Comparison of ENCODE assay signal across 15 mouse cellular contexts in genomic region chr5:123010806-123011205, GRCm38 (mm10). TPM values are rescaled to one million over a fixed set of nuclear protein-coding genes. Genes with fewer than 3 reads are reported as not detected.
DNase-seq lines count a peak whose midpoint lies in the region; ATAC-seq and TF ChIP-seq lines count a peak whose summit lies in the region.
"Had no signal": no experiment of that assay in that cellular context is flagged by ENCODE, and none has a peak within 500 bp of the region (broad histone marks: within the 10 kb centered on the region; RNA-seq: fewer than 3 reads in every experiment).

No protein-coding gene starts in this region.

- WGBS in heart, adult 2 months = 94% methylated on average over 6 of the region's 6 CpGs
- WGBS in heart, embryonic 11.5 days (ENCODE audit: insufficient replicate concordance) = 92% methylated on average over 6 of the region's 6 CpGs
- WGBS in lung, embryonic 14.5 days = 90% methylated on average over 6 of the region's 6 CpGs
- 93% methylated on average over 6 of the region's 6 CpGs for WGBS in midbrain, embryonic 10.5 days

- ATAC-seq in heart, embryonic 11.5 days (replicated peaks; ENCODE audit: insufficient number of reproducible peaks, low FRiP score, low TSS enrichment) = no peak
- ATAC-seq in lung, embryonic 14.5 days (ENCODE audit: insufficient read depth) = no peak
- ATAC-seq: inflammation-experienced regulatory T-cells, adult 6 months had no signal

- H3K4me2 ChIP-seq in heart, embryonic 11.5 days = no peak overlapping the region
- no peak overlapping the region for H3K4me2 ChIP-seq in lung, embryonic 14.5 days
- H3K4me2 ChIP-seq: midbrain, embryonic 12.5 days; neural tube, embryonic 13.5 days had no signal

- no peak overlapping the region for H3K27ac ChIP-seq in heart, adult 2 months
- H3K27ac ChIP-seq in heart, embryonic 11.5 days (ENCODE audit: low read depth, low read length) = no peak overlapping the region
- no peak overlapping the region for H3K27ac ChIP-seq in lung, embryonic 14.5 days (ENCODE audit: low read depth)
- no peak overlapping the region for H3K27ac ChIP-seq in midbrain, embryonic 10.5 days (replicated peaks)
- H3K27ac ChIP-seq: midbrain, embryonic 12.5 days; neural tube, embryonic 13.5 days had no signal

- TF ChIP-seq POLR2A in heart, adult 2 months (IDR thresholded peaks at IDR 0.05; ENCODE audit: insufficient read depth, low read depth, low read length) = no peak

- H3K4me1 ChIP-seq in heart, adult 2 months (ENCODE audit: control insufficient read depth, insufficient read depth, low read length) = peaks cover 8% of the 10 kb centered on the region
- peaks cover 7% of the 10 kb centered on the region; the same call in 1 of the 2 replicates for H3K4me1 ChIP-seq in heart, embryonic 11.5 days (ENCODE audit: control insufficient read depth, insufficient read depth, low read length)
- H3K4me1 ChIP-seq in lung, embryonic 14.5 days (ENCODE audit: insufficient read depth) = peaks cover 5% of the 10 kb centered on the region
- H3K4me1 ChIP-seq in midbrain, embryonic 10.5 days = peaks cover 23% of the 10 kb centered on the region

- no peaks in the 10 kb centered on the region for H3K27me3 ChIP-seq in heart, adult 2 months (ENCODE audit: control insufficient read depth, insufficient read depth, low read length)
- H3K27me3 ChIP-seq in heart, embryonic 11.5 days (ENCODE audit: control insufficient read depth, insufficient read depth, low read length) = no peaks in the 10 kb centered on the region
- no peaks in the 10 kb centered on the region for H3K27me3 ChIP-seq in lung, embryonic 14.5 days (ENCODE audit: insufficient read depth, low read length)
- H3K27me3 ChIP-seq in midbrain, embryonic 10.5 days (ENCODE audit: low read depth, poor library complexity, severe bottlenecking) = peaks cover 1% of the 10 kb centered on the region
- H3K27me3 ChIP-seq: midbrain, embryonic 12.5 days; neural tube, embryonic 13.5 days had no signal

- no peak overlapping the region for H3K9ac ChIP-seq in heart, adult 2 months (ENCODE audit: low read depth, low read length)
- H3K9ac ChIP-seq in heart, embryonic 11.5 days (ENCODE audit: low read depth, low read length) = no peak overlapping the region
- no peak overlapping the region for H3K9ac ChIP-seq in lung, embryonic 14.5 days
- H3K9ac ChIP-seq: midbrain, embryonic 12.5 days; neural tube, embryonic 13.5 days had no signal

- peak; percentile 58 for TF ChIP-seq CTCF in heart, adult 2 months (IDR thresholded peaks at IDR 0.05)
- TF ChIP-seq CTCF in lung, embryonic 14.5 days (IDR thresholded peaks at IDR 0.05; ENCODE audit: low read depth) = peak; percentile 53

- TF ChIP-seq EP300 in heart, adult 2 months (IDR thresholded peaks at IDR 0.05; ENCODE audit: insufficient read depth, low read depth, low read length) = no peak

- no peak overlapping the region for H3K4me3 ChIP-seq in heart, adult 2 months
- H3K4me3 ChIP-seq in heart, embryonic 11.5 days (ENCODE audit: low read depth, low read length) = no peak overlapping the region
- no peak overlapping the region for H3K4me3 ChIP-seq in lung, embryonic 14.5 days (ENCODE audit: low read depth, low read length)
- no peak overlapping the region for H3K4me3 ChIP-seq in midbrain, embryonic 10.5 days
- H3K4me3 ChIP-seq: midbrain, embryonic 12.5 days; neural tube, embryonic 13.5 days had no signal

- no peaks in the 10 kb centered on the region for H3K79me2 ChIP-seq in heart, adult 2 months (replicated peaks; ENCODE audit: control insufficient read depth, insufficient read depth, low read length)

- no peaks in the 10 kb centered on the region for H3K36me3 ChIP-seq in heart, adult 2 months (ENCODE audit: control insufficient read depth, insufficient read depth, low read length)
- no peaks in the 10 kb centered on the region for H3K36me3 ChIP-seq in heart, embryonic 11.5 days (ENCODE audit: control insufficient read depth, insufficient read depth, low read length)
- H3K36me3 ChIP-seq in lung, embryonic 14.5 days (ENCODE audit: insufficient read depth) = no peaks in the 10 kb centered on the region
- no peaks in the 10 kb centered on the region for H3K36me3 ChIP-seq in midbrain, embryonic 10.5 days
- H3K36me3 ChIP-seq: midbrain, embryonic 12.5 days; neural tube, embryonic 13.5 days had no signal

- no peaks in the 10 kb centered on the region for H3K9me3 ChIP-seq in heart, embryonic 11.5 days (replicated peaks; ENCODE audit: control insufficient read depth, low read length)
- no peaks in the 10 kb centered on the region for H3K9me3 ChIP-seq in lung, embryonic 14.5 days (ENCODE audit: low read depth, low read length)
- no peaks in the 10 kb centered on the region for H3K9me3 ChIP-seq in midbrain, embryonic 10.5 days (replicated peaks)
- H3K9me3 ChIP-seq: midbrain, embryonic 12.5 days; neural tube, embryonic 13.5 days had no signal

- no peak for DNase-seq in heart, adult 2 months
- no peak for DNase-seq in lung, embryonic 14.5 days
- DNase-seq in lung, postnatal 36 days = no peak
- DNase-seq in ES-CJ7 (ENCODE audit: low read depth, low spot score) = peak; percentile 50
- peak; percentile 52 for DNase-seq in naive thymus-derived CD4-positive, alpha-beta T cell, adult 2 months (ENCODE audit: low read depth)
- no peak for DNase-seq in midbrain, embryonic 10.5 days (ENCODE audit: low spot score)
- DNase-seq in heart, postnatal 4 days = no peak
- DNase-seq: gastrocnemius, postnatal 14 days; lung, adult 18-20 months had no signal

- intact Hi-C loops in heart, adult 2 months (cut with DNase I) = no loop called here

RNA-seq across cellular contexts. Expression of gene Orai1, which starts 4.1 kb away (rescaled TPM):
- total RNA-seq in heart, adult 2 months (2021) = 10 to 100 TPM; 11.7 to 15.8 TPM
- polyA plus RNA-seq in heart, adult 2 months (2012; rRNA removed) = 39.0 and 42.8 TPM in 2 replicates
- polyA plus RNA-seq in heart, embryonic 11.5 days (2014; fragmentation: Nextera tagmentation; extraction: Ambion mirVana) = 12.5 and 15.1 TPM in 2 replicates
- 16.8 and 18.2 TPM in 2 replicates for polyA plus RNA-seq in lung, embryonic 14.5 days (2014; fragmentation: Nextera tagmentation; extraction: Ambion mirVana)
- polyA plus RNA-seq in midbrain, embryonic 10.5 days (2016; fragmentation: Nextera tagmentation; extraction: Ambion mirVana) = 8.7 and 10.3 TPM in 2 replicates
- 10 to 100 TPM; 19.2 to 19.8 TPM for total RNA-seq in heart, postnatal 4 days (2021)

RNA-seq across cellular contexts. Expression of gene Kdm2b, which starts 21.2 kb away (rescaled TPM):
- 10 to 100 TPM; 12.5 to 14.6 TPM for total RNA-seq in heart, adult 2 months (2021)
- 8.2 and 14.4 TPM in 2 replicates for polyA plus RNA-seq in heart, adult 2 months (2012; rRNA removed)
- 26.5 and 28.8 TPM in 2 replicates for polyA plus RNA-seq in heart, embryonic 11.5 days (2014; fragmentation: Nextera tagmentation; extraction: Ambion mirVana)
- 38.5 and 46.7 TPM in 2 replicates for polyA plus RNA-seq in lung, embryonic 14.5 days (2014; fragmentation: Nextera tagmentation; extraction: Ambion mirVana)
- 77.9 and 83.9 TPM in 2 replicates for polyA plus RNA-seq in midbrain, embryonic 10.5 days (2016; fragmentation: Nextera tagmentation; extraction: Ambion mirVana)
- total RNA-seq in heart, postnatal 4 days (2021) = 10 to 100 TPM; 27.7 to 29.5 TPM

RNA-seq across cellular contexts. Expression of gene Morn3, which starts 36.0 kb away (rescaled TPM):
- total RNA-seq in heart, adult 2 months (2021) = not detected
- not detected in 2 replicates for polyA plus RNA-seq in heart, adult 2 months (2012; rRNA removed)
- 0.69 TPM in 1 of 2 replicates, not detected in the other for polyA plus RNA-seq in heart, embryonic 11.5 days (2014; fragmentation: Nextera tagmentation; extraction: Ambion mirVana)
- polyA plus RNA-seq in lung, embryonic 14.5 days (2014; fragmentation: Nextera tagmentation; extraction: Ambion mirVana) = 0.72 TPM in 1 of 2 replicates, not detected in the other
- 0.21 and 0.67 TPM in 2 replicates for polyA plus RNA-seq in midbrain, embryonic 10.5 days (2016; fragmentation: Nextera tagmentation; extraction: Ambion mirVana)
- total RNA-seq in heart, postnatal 4 days (2021) = not detected
- total RNA-seq: adrenal gland, adult 18-20 months; gastrocnemius, postnatal 14 days had no signal
- polyA plus RNA-seq: large intestine, adult 2 months; midbrain, embryonic 12.5 days had no signal

RNA-seq across cellular contexts. Expression of gene Tmem120b, which starts 57.4 kb away (rescaled TPM):
- 10 to 100 TPM in 1 of 2 experiments, 1 to 10 TPM in 1; 6.6 to 10.4 TPM for total RNA-seq in heart, adult 2 months (2021)
- polyA plus RNA-seq in heart, adult 2 months (2012; rRNA removed) = 10.3 and 10.5 TPM in 2 replicates
- polyA plus RNA-seq in heart, embryonic 11.5 days (2014; fragmentation: Nextera tagmentation; extraction: Ambion mirVana) = 9.6 and 11.4 TPM in 2 replicates
- polyA plus RNA-seq in lung, embryonic 14.5 days (2014; fragmentation: Nextera tagmentation; extraction: Ambion mirVana) = 8.2 and 10.0 TPM in 2 replicates
- 10.3 and 10.4 TPM in 2 replicates for polyA plus RNA-seq in midbrain, embryonic 10.5 days (2016; fragmentation: Nextera tagmentation; extraction: Ambion mirVana)
- total RNA-seq in heart, postnatal 4 days (2021) = 10 to 100 TPM; 12.1 to 12.7 TPM

Comparison
In these comparisons a context has a peak if more than half of its experiments do, and no peak if none do; other contexts are left out.
1. DNase-seq: peak in ES-CJ7 (single experiment) and naive thymus-derived CD4-positive, alpha-beta T cell, adult 2 months (single experiment); none in heart, adult 2 months (0 of 2), lung, embryonic 14.5 days (single experiment), lung, postnatal 36 days (single experiment), midbrain, embryonic 10.5 days (single experiment) and heart, postnatal 4 days (single experiment).